ENCODE assay signal across 15 mouse cellular contexts in the genomic region with DNA sequence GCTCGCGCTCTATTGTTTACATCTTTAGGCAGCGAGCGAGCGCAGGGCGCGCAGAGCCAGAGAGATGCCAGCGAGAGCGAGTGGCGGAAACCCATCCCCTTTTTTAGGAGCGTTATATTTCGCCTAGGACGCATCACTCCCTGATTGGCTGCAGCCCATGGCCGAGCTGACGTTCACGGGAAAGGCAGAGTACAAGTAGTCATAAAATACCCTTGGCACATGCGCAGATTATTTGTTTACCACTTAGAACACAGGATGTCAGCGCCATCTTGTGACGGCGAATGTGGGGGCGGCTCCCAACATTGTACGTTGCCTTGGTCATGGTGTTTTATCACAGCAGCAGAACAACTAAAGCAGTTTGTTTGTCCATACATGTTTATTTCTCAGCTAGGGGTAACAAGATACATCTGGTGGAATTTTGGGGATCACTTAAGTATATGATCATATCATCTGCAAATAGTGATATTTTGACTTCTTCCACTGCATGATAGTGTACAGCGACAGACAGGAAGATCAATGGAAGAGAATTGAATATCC. TPM values are rescaled to one million over a fixed set of nuclear protein-coding genes. Genes with fewer than 3 reads are reported as not detected.
DNase-seq lines count a peak whose midpoint lies in the region; ATAC-seq and TF ChIP-seq lines count a peak whose summit lies in the region.
"Not testable (repeated sequence)": the region's sequence is repeated elsewhere in the genome, so short reads cannot be mapped to it uniquely, and the experiment has no call there.
"Had no signal": no experiment of that assay in that cellular context is flagged by ENCODE, and none has a peak within 500 bp of the region (broad histone marks: within the 10 kb centered on the region; RNA-seq: fewer than 3 reads in every experiment).

No protein-coding gene starts in this region.

- not testable (repeated sequence) for H3K9ac ChIP-seq in embryonic facial prominence, embryonic 15.5 days; intestine, embryonic 14.5 days (ENCODE audit: low read length); limb, embryonic 14.5 days (ENCODE audit: low read depth, low read length, severe bottlenecking)
- H3K9ac ChIP-seq in heart, embryonic 13.5 days: peak overlapping the region; percentile 37; the same call in 1 of the 2 replicates
- peak overlapping the region; percentile 58; the same call in 1 of the 2 replicates for H3K9ac ChIP-seq in neural tube, embryonic 13.5 days

- peak overlapping the region; percentile 34 for H3K4me3 ChIP-seq in embryonic facial prominence, embryonic 15.5 days (replicated peaks)
- H3K4me3 ChIP-seq in heart, embryonic 13.5 days: peak overlapping the region; percentile 48
- H3K4me3 ChIP-seq in intestine, embryonic 14.5 days (ENCODE audit: low read depth, low read length): peak overlapping the region; percentile 20; the same call in 1 of the 2 replicates
- H3K4me3 ChIP-seq in limb, embryonic 14.5 days (replicated peaks; ENCODE audit: low read length): peak overlapping the region; percentile 29
- peak overlapping the region; percentile 40 for H3K4me3 ChIP-seq in neural tube, embryonic 13.5 days

- not testable (repeated sequence) for TF ChIP-seq POLR2A in brain, embryonic 14.5 days (IDR thresholded peaks at IDR 0.05; ENCODE audit: borderline replicate concordance, extremely low read depth, insufficient read depth, insufficient read length, poor library complexity, severe bottlenecking); limb, embryonic 14.5 days (IDR thresholded peaks at IDR 0.05; ENCODE audit: borderline replicate concordance, extremely low read depth, insufficient read depth, insufficient read length)

- not testable (repeated sequence) for TF ChIP-seq CTCF in brain, embryonic 14.5 days (IDR thresholded peaks at IDR 0.05; ENCODE audit: borderline replicate concordance, extremely low read depth, insufficient read depth, insufficient read length)

- peak; percentile 76 for DNase-seq in brain, embryonic 14.5 days (ENCODE audit: low read depth)
- not testable (repeated sequence) for DNase-seq in intestine, embryonic 14.5 days (ENCODE audit: low spot score)
- DNase-seq in limb, embryonic 14.5 days (ENCODE audit: low spot score): peak; percentile 4
- peak; percentile 6 for DNase-seq in telencephalon, adult 2 months (ENCODE audit: low read depth, low spot score)

- not testable (repeated sequence) for H3K4me1 ChIP-seq in embryonic facial prominence, embryonic 15.5 days; heart, embryonic 13.5 days; intestine, embryonic 14.5 days (replicated peaks; ENCODE audit: control insufficient read depth, insufficient read depth, low read length); limb, embryonic 14.5 days (ENCODE audit: control insufficient read depth, insufficient read depth, low read length); neural tube, embryonic 13.5 days (replicated peaks)

- H3K9me3 ChIP-seq in embryonic facial prominence, embryonic 15.5 days (replicated peaks); heart, embryonic 13.5 days; intestine, embryonic 14.5 days (ENCODE audit: control insufficient read depth, low read length); limb, embryonic 14.5 days (ENCODE audit: control insufficient read depth, low read length); neural tube, embryonic 13.5 days: not testable (repeated sequence)

- H3K36me3 ChIP-seq in embryonic facial prominence, embryonic 15.5 days; heart, embryonic 13.5 days; intestine, embryonic 14.5 days (ENCODE audit: control insufficient read depth, insufficient read depth, low read length); limb, embryonic 14.5 days (ENCODE audit: control insufficient read depth, insufficient read depth, low read length); neural tube, embryonic 13.5 days: not testable (repeated sequence)

- not testable (repeated sequence) for H3K27ac ChIP-seq in embryonic facial prominence, embryonic 15.5 days (replicated peaks); heart, embryonic 13.5 days (replicated peaks); intestine, embryonic 14.5 days (ENCODE audit: low read depth); limb, embryonic 14.5 days (replicated peaks; ENCODE audit: low read depth, low read length); neural tube, embryonic 13.5 days (replicated peaks)

- peak overlapping the region; percentile 45 for H3K4me2 ChIP-seq in embryonic facial prominence, embryonic 15.5 days (replicated peaks)
- H3K4me2 ChIP-seq in heart, embryonic 13.5 days: peak overlapping the region; percentile 70
- H3K4me2 ChIP-seq in intestine, embryonic 14.5 days (ENCODE audit: low read length): peak overlapping the region; percentile 49
- H3K4me2 ChIP-seq in limb, embryonic 14.5 days (replicated peaks; ENCODE audit: low read depth, low read length, severe bottlenecking): peak overlapping the region; percentile 48
- peak overlapping the region; percentile 58 for H3K4me2 ChIP-seq in neural tube, embryonic 13.5 days

- H3K27me3 ChIP-seq in embryonic facial prominence, embryonic 15.5 days; heart, embryonic 13.5 days (replicated peaks); intestine, embryonic 14.5 days (replicated peaks; ENCODE audit: control insufficient read depth, insufficient read depth, low read length); limb, embryonic 14.5 days (ENCODE audit: control insufficient read depth, insufficient read depth, low read length); neural tube, embryonic 13.5 days: not testable (repeated sequence)

- 10% methylated on average over 20 of the region's 23 CpGs for WGBS in embryonic facial prominence, embryonic 15.5 days
- 9% methylated on average over 21 of the region's 23 CpGs for WGBS in heart, embryonic 13.5 days
- 13% methylated on average over 16 of the region's 23 CpGs for WGBS in intestine, embryonic 14.5 days
- WGBS in limb, embryonic 14.5 days: 17% methylated on average over 18 of the region's 23 CpGs
- 16% methylated on average over 23 of the region's 23 CpGs for WGBS in neural tube, embryonic 13.5 days

- not testable (repeated sequence) for ATAC-seq in embryonic facial prominence, embryonic 15.5 days (ENCODE audit: insufficient number of reproducible peaks, low FRiP score, low TSS enrichment, low read depth); heart, embryonic 13.5 days (ENCODE audit: extremely low read depth, insufficient number of reproducible peaks, low FRiP score, low TSS enrichment); intestine, embryonic 14.5 days (replicated peaks; ENCODE audit: low FRiP score, low TSS enrichment, low read depth)
- ATAC-seq in limb, embryonic 14.5 days (ENCODE audit: low FRiP score, low read depth): peak; percentile 15; the same call in 1 of the 2 replicates
- peak; percentile 59 for ATAC-seq in megakaryocyte, adult 5-6 weeks (ENCODE audit: poor library complexity, severe bottlenecking)
- peak; percentile 86 for ATAC-seq in neural tube, embryonic 13.5 days (ENCODE audit: low read depth)

RNA-seq across cellular contexts. Expression of gene Cyp4a12a, which starts 17.5 kb away (rescaled TPM):
- polyA plus RNA-seq in brain, embryonic 14.5 days (2012; rRNA removed): not detected in 2 replicates
- 3.0 and 5.8 TPM in 2 replicates for polyA plus RNA-seq in embryonic facial prominence, embryonic 15.5 days (2015; fragmentation: Nextera tagmentation; extraction: Ambion mirVana)
- polyA plus RNA-seq in heart, embryonic 13.5 days (2015; fragmentation: Nextera tagmentation; extraction: Ambion mirVana): not detected in 2 replicates
- not detected in 2 replicates for polyA plus RNA-seq in intestine, embryonic 14.5 days (2014; fragmentation: Nextera tagmentation; extraction: Ambion mirVana)
- polyA plus RNA-seq in limb, embryonic 14.5 days (2012; rRNA removed): not detected in 2 replicates
- not detected in 2 replicates for polyA plus RNA-seq in limb, embryonic 14.5 days (2014; fragmentation: Nextera tagmentation; extraction: Ambion mirVana)
- total RNA-seq in megakaryocyte, adult 5-6 weeks (2015): not detected in 2 replicates
- not detected in 2 replicates for total RNA-seq in megakaryocyte, adult 5-6 weeks (2017)
- not detected in 2 replicates for polyA plus RNA-seq in neural tube, embryonic 13.5 days (2015; fragmentation: Nextera tagmentation; extraction: Ambion mirVana)
- total RNA-seq: adrenal gland, postnatal 14 days; gastrocnemius, postnatal 14 days; heart, postnatal 4 days; layer of hippocampus, adult 18-20 months; left cerebral cortex, postnatal 10 days had no signal
- polyA plus RNA-seq: C2C12; urinary bladder, adult 2 months had no signal

RNA-seq across cellular contexts. Expression of gene Cyp4a29, which starts 39.4 kb away (rescaled TPM):
- not detected in 2 replicates for polyA plus RNA-seq in brain, embryonic 14.5 days (2012; rRNA removed)
- 0.11 and 0.24 TPM in 2 replicates for polyA plus RNA-seq in embryonic facial prominence, embryonic 15.5 days (2015; fragmentation: Nextera tagmentation; extraction: Ambion mirVana)
- not detected in 2 replicates for polyA plus RNA-seq in heart, embryonic 13.5 days (2015; fragmentation: Nextera tagmentation; extraction: Ambion mirVana)
- not detected in 2 replicates for polyA plus RNA-seq in intestine, embryonic 14.5 days (2014; fragmentation: Nextera tagmentation; extraction: Ambion mirVana)
- polyA plus RNA-seq in limb, embryonic 14.5 days (2012; rRNA removed): not detected in 2 replicates
- polyA plus RNA-seq in limb, embryonic 14.5 days (2014; fragmentation: Nextera tagmentation; extraction: Ambion mirVana): not detected in 2 replicates
- total RNA-seq in megakaryocyte, adult 5-6 weeks (2015): not detected in 2 replicates
- total RNA-seq in megakaryocyte, adult 5-6 weeks (2017): not detected in 2 replicates
- polyA plus RNA-seq in neural tube, embryonic 13.5 days (2015; fragmentation: Nextera tagmentation; extraction: Ambion mirVana): not detected in 2 replicates
- total RNA-seq: adrenal gland, postnatal 14 days; gastrocnemius, postnatal 14 days; heart, postnatal 4 days; layer of hippocampus, adult 18-20 months; left cerebral cortex, postnatal 10 days had no signal
- polyA plus RNA-seq: C2C12; urinary bladder, adult 2 months had no signal
